Mouse (Mus musculus): Measurements from ENCODE around the gene Ppp3cb. TPM values are rescaled to one million over a fixed set of nuclear protein-coding genes. Genes with fewer than 3 reads are reported as not detected.

Gene Ppp3cb
- polyA plus RNA-seq, 1 experiment from 2014 or later, result 81.1 TPM

Other genes with a start within 250 kb of the Ppp3cb start
- gene Ecd, start 198.5 kb downstream of the Ppp3cb start, polyA plus RNA-seq (2015; fragmentation: Nextera tagmentation; extraction: Ambion mirVana), result 51.6 and 53.2 TPM in 2 replicates
- 43.3 and 44.2 TPM in 2 replicates for gene Fam149b, start 198.4 kb downstream of the Ppp3cb start, polyA plus RNA-seq (2015; fragmentation: Nextera tagmentation; extraction: Ambion mirVana)
- gene Dnajc9, start 157.7 kb downstream of the Ppp3cb start, polyA plus RNA-seq (2015; fragmentation: Nextera tagmentation; extraction: Ambion mirVana), result 125 and 126 TPM in 2 replicates
- 61.0 and 64.9 TPM in 2 replicates for gene Mrps16, start 152.9 kb downstream of the Ppp3cb start, polyA plus RNA-seq (2015; fragmentation: Nextera tagmentation; extraction: Ambion mirVana)
- gene Cfap70, start 94.3 kb downstream of the Ppp3cb start, polyA plus RNA-seq (2015; fragmentation: Nextera tagmentation; extraction: Ambion mirVana), result 1.0 and 2.2 TPM in 2 replicates
- 11.7 and 13.2 TPM in 2 replicates for gene Anxa7, start 66.4 kb downstream of the Ppp3cb start, polyA plus RNA-seq (2015; fragmentation: Nextera tagmentation; extraction: Ambion mirVana)
- 0.41 and 0.82 TPM in 2 replicates for gene Mss51, start 49.7 kb downstream of the Ppp3cb start, polyA plus RNA-seq (2015; fragmentation: Nextera tagmentation; extraction: Ambion mirVana)
- gene Usp54, start 94.5 kb upstream of the Ppp3cb start, polyA plus RNA-seq (2015; fragmentation: Nextera tagmentation; extraction: Ambion mirVana), result 9.3 and 12.1 TPM in 2 replicates
- gene Myoz1, start 110.0 kb upstream of the Ppp3cb start, polyA plus RNA-seq (2015; fragmentation: Nextera tagmentation; extraction: Ambion mirVana), result 0.30 TPM in 1 of 2 replicates, not detected in the other
- 0.23 and 0.30 TPM in 2 replicates for gene Synpo2l, start 121.8 kb upstream of the Ppp3cb start, polyA plus RNA-seq (2015; fragmentation: Nextera tagmentation; extraction: Ambion mirVana)
- gene Sec24c, start 127.7 kb upstream of the Ppp3cb start, polyA plus RNA-seq (2015; fragmentation: Nextera tagmentation; extraction: Ambion mirVana), result 89.8 and 90.0 TPM in 2 replicates
- gene Fut11, start 148.4 kb upstream of the Ppp3cb start, polyA plus RNA-seq (2015; fragmentation: Nextera tagmentation; extraction: Ambion mirVana), result 27.2 and 29.3 TPM in 2 replicates
- 200 and 204 TPM in 2 replicates for gene Chchd1, start 156.4 kb upstream of the Ppp3cb start, polyA plus RNA-seq (2015; fragmentation: Nextera tagmentation; extraction: Ambion mirVana)
- gene Zswim8, start 161.0 kb upstream of the Ppp3cb start, polyA plus RNA-seq (2015; fragmentation: Nextera tagmentation; extraction: Ambion mirVana), result 45.3 and 46.2 TPM in 2 replicates
- 16.7 and 19.1 TPM in 2 replicates for gene Ndst2, start 188.0 kb upstream of the Ppp3cb start, polyA plus RNA-seq (2015; fragmentation: Nextera tagmentation; extraction: Ambion mirVana)
- gene Camk2g, start 247.5 kb upstream of the Ppp3cb start, polyA plus RNA-seq (2015; fragmentation: Nextera tagmentation; extraction: Ambion mirVana), result 116 and 131 TPM in 2 replicates

Data from hindbrain, embryonic 13.5 days (tissue).